Mouse (Mus musculus) lung, postnatal 4 days (tissue): ENCODE measurements at regions not wholly inside any gene's neighbourhood (a gene's known extent, or its start where the extent isn't known, plus 50 kb on each side); places are given as distances from the start of the nearest gene placed in this dataset.

Experiments
- DNase-seq, 2 experiments: peaks; one replicate each; pipeline ENCODE4 v3.0.0; 2021

GRCm38 (mm10) chr17:84107497-84107896 lies 80.2 kb downstream of the Zfp36l2 start:
- DNase-seq, result no peak

DNA sequence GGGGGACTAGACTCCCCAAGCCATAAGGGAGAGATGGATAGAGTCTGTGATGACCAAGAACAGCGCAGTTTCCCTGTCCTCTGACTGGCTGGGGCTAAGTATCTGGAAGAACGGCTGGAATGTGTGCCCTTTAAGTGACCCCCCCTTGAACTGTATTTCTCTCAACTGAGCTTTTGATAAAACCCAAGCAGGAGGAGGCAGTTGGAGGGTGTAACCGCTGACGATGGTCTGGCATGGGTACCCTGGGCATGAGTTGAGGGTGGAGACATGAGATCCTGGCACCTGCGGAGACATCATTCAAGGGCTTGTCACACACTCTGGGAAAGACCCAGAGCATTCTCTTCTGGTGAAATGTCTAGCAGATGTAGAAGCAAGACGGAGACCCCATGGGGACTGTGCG lies 83.5 kb downstream of the Zfp36l2 start:
- no peak for DNase-seq

DNA sequence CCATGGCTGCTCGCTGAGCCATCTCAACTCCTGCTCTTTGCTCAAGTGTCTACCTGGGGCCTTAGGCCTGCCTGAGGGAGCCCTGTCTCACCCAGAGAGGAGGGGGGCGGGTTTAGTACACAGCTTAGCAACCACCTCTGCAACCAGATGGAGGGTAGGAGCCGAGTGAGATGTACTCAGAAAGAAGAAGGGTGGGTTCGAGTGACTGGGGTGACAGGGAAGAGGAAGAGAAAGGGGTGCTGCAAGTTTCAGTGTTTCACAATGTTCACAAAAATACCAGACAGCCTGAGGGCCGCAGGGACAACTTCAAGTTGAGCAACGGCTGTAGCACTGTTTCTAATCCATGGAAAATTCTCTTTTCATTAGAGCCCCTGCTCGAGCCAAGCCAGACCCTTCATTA lies 84.4 kb downstream of the Zfp36l2 start:
- DNase-seq, result peak; percentile 61 to 69

- no peak for DNase-seq
These were observed 86.1 kb downstream of the Zfp36l2 start for GRCm38 (mm10) chr17:84101652-84102051.

- DNase-seq, result peak; percentile 71 to 75
These were observed 87.2 kb downstream of the Zfp36l2 start for GRCm38 (mm10) chr17:84100523-84100922.

- DNase-seq, result peak in 1 of 2 experiments; percentile 66
These were observed 88.0 kb downstream of the Zfp36l2 start for GRCm38 (mm10) chr17:84099737-84100136.

GRCm38 (mm10) chr17:84097871-84098430 lies 89.8 kb downstream of the Zfp36l2 start:
- DNase-seq, result no peak

- no peak for DNase-seq
These were observed 90.5 kb downstream of the Zfp36l2 start for GRCm38 (mm10) chr17:84097286-84097685.

DNA sequence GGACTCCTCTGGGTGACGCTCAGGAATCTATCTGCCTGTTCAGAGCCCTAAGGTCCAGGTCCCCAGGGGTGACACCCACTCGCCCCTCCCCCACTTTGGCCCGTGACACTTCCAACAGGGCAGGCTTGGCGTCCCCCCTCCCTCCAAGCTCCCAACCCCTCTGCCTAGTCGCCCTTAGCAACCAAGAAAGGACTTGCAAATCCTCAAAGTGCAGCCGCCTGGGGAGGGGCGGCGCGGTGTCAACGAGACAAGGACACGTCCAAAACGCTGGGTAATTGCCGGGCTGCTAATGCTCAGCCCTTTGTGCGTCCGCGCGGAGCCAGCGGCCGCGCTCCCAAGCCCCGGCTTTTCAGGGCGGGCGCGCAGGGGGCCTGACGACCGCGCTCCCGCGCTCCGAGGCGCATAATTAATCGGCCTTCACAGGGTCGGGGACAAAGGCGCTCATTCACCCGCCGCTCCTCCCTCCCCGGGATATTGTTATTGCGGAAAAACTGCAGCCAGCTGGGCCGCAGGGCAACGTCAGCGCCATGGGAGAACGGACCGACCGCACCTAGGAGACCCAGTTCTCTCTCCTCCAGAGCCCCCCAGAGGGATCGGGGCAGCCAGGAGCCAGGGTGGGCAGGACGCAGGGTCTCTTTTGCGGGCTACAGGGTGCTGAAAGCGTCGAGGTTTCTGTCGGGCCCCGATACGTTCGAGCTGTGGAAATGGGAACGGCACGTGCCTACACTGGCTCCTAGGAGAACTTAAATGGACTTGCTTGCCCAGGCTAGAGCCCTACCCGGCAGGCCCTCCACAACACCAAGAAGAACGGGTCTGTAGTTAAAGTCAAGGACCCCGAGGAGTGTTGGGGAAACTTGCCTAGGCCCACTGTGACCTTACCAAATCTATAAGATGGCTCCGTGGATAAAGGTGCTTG lies 91.1 kb downstream of the Zfp36l2 start:
- peak; percentile 70 to 82 for DNase-seq

DNA sequence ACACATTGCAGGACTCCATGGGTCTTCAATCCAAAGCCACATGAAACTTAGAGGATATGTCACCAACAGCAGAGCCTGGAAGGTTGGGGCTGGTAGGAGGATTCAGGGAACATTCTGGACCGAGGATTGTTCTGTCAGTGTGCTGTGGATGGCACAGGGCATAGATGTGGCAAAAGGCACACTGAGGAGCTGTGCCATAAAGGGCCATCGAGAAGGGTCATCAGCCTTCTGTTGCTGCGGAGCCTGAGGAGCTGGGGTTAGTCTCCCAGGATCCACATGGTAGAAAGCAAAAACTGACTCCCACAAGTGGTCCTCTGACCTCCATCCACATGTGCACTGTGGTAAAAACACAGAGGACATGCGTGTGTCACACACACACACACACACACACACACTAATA lies 91.9 kb downstream of the Zfp36l2 start:
- DNase-seq, result no peak

DNA sequence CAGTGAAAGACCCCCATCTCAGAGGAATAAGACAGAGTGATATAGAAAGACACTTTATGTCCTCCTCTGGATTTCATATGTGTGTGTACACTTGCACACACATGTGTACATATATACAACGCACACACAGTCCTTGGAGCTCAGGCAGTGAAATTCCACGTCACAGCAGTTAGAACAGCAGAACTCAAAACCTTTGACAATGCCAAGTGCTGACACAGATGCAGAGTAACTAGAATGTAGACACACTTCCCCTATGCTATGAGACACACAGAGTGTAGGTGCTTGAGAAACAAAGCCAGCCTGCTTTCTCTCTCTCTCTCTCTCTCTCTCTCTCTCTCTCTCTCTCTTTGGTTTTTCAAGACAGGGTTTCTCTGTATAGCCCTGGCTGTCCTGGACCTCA lies 92.7 kb downstream of the Zfp36l2 start:
- no peak for DNase-seq

- no peak for DNase-seq
These were observed 101.4 kb downstream of the Zfp36l2 start for GRCm38 (mm10) chr17:84086394-84086793.

DNA sequence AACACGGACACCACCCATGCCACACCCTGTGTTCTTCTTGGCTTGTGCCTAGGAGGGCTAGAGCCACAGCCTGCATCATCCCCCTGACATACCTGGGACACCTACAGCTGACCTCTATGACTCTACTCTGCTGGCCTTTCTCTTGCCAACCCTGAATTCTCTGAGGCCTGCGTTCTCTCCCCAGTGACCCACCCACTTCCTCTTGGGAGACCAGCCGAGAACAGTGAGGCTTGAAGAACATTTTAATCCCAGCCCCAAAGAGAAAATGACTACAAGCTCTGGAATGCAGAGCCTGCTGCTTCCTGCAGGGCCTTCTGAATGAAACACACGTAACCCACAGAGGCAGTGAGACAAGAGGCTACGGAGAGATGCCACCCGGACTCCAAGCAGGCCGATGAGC lies 102.0 kb downstream of the Zfp36l2 start:
- peak; percentile 58 to 68 for DNase-seq

GRCm38 (mm10) chr17:84085232-84085631 lies 102.5 kb downstream of the Zfp36l2 start:
- DNase-seq, result no peak

DNA sequence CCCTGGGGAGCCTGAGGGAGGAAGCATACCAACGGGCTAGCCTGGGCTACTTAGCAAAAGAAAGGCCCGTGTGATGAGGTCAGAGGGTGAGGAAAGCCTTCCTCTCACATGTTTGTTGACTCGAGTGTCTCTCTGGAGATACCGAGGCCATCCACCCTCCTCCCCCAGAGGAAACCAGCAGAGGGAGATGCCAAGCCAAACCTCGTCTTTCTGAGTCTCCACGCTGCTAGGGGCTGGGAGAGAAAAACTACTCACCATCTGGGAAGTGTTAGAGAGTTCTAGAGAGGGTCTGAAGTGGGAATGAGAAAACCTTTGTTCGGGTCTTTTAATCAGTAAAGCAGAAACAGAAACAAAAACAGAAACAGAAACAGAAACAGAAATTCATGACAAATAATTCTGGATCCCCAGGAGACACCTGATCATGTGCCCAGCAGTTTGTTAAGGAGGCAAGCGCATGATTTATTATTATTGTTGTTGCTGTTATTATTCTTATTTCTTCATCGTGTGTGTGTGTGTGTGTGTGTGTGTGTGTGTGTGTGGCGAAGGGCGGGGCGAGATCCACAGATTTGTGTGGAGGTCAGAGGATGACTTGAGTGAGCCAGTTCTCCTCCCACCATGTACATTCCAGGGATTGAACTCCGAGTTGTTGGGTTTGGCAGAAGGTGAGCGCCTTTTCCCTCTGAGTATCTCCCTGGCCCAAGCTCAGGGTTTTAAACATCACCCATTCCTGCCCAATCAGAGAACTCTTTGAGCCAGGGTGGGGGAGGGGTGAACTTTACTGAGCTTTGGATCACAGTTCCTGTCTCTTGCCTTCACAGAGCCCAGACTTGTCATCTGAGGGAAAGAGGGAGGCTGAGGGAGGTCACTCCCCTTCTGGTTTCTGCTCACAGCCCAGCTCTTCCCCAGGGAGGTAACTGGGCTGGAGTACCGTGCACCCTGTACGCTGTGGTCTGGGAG lies 104.2 kb downstream of the Zfp36l2 start:
- DNase-seq, result peak; percentile 55 to 65

DNA sequence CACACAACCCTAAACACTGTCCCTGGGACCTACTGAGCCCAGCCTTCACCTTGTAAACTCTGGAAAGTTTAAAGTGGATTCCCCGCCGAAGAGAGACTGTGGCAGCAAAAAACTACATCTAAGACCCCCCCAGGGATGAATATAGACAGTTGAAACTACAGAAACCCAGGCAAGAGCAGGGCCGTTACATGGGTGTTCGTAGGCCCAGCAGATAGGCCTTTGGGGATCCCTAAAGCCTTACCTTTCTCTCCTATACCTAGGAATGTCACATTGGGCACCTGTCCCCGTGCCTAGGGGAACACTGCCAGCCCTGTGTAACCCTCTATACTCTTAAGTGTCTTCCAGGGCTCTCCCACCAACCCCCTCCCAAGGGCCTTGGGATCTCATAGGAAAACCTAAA lies 105.2 kb downstream of the Zfp36l2 start:
- no peak for DNase-seq

- DNase-seq, result peak; percentile 49 to 75
These were observed 105.9 kb downstream of the Zfp36l2 start for GRCm38 (mm10) chr17:84081751-84082352.

DNA sequence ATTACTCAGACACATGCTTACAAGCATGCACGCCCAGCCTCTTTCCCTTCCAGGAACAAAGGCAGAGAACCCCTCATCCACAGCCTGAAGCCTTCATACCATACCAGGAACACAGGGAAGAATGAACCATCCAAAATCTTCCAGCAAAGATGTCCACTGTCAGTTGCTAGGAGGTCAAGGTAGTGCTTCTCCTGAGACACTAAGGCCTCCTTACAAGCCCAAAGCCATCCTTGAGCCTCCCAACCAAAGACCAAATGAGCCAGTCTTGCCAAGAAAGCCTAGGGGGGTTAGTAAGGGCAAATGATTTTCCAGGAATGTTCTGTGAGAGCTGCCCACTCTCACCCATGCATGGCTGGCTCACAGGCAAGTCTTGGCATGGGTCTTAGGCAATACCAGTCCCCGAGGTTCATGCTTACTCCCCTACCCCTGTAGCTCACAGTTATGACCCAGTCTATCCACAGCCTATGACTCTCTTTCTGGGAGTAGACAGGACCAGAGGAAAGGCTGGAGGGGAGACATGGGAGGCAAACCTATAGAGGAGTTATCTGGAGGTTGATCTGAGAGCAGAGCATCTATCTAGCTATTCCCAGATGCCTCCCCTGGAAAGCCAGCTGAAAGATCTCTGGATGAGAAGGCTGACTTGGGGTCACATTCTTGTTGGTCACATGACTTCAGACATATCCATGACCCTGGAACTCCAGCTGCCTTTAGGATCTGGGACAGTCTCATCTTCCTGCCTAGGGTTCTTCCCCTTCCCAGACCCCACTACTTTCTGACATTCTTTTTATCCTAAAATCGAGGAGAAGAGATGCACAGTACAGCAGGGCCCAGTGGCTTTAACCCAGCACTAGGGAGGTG lies 112.4 kb downstream of the Zfp36l2 start:
- no peak for DNase-seq

GRCm38 (mm10) chr17:84074000-84074782 lies 113.6 kb downstream of the Zfp36l2 start:
- peak; percentile 73 to 84 for DNase-seq

DNA sequence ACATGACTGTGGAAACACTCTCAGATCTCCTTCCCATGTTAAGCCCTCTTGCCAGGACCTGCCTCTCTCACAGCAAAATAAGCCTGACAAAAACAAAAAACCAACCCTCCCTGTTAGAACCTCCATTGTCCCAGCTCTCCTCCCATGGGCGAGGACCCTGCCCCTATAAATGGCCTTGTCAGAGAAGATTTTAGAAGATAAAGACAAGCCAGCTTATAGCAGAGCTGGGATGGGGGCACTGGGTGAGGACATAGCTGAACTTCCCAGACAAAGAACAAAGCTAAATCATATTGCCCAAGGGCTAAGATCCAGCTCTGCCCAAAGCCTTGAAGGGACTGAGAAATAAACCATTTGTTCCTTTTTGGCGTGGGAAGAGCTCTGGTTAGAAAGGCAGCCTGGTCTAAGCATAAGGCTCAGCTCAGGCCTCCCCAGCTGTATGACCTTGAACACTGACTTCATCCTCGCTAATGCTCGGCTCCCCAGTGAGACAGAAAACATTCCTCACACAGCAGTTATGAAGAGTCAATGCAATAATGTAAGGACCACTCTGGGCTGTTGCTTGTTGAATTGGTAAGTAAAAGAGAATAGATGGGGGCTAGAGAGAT lies 115.2 kb downstream of the Zfp36l2 start:
- DNase-seq, result no peak
